Mouse (Mus musculus) hindbrain, embryonic 11.5 days (tissue): ENCODE measurements around the gene Ckm. TPM values are rescaled to one million over a fixed set of nuclear protein-coding genes. Genes with fewer than 3 reads are reported as not detected.

Experiments used
- ATAC-seq: fragments of 200-750 bp; cut with Nextera tagmentation; 2 replicates; pipeline ENCODE4 v1.8.0; 2017; ENCODE audit warnings: mild to moderate bottlenecking, moderate TSS enrichment, moderate library complexity; ENCODE audit not compliant: low FRiP score
- DNase-seq: peaks from one replicate; pipeline ENCODE4 v3.0.0-alpha.2; 2015; ENCODE audit warnings: low spot score
- H3K27ac ChIP-seq: fragments of 300-500 bp; sonication (generic); 2 replicates; pipeline ENCODE4 v1.5.1; 2014; ENCODE audit warnings: mild to moderate bottlenecking, low read depth, low read length
- H3K27me3 ChIP-seq: fragments of 300-500 bp; sonication (generic); 2 replicates; pipeline ENCODE4 v1.6.1; 2014; ENCODE audit warnings: mild to moderate bottlenecking, low read length, moderate library complexity, mixed read lengths; ENCODE audit not compliant: control insufficient read depth, insufficient read depth
- H3K36me3 ChIP-seq: fragments of 300-500 bp; sonication (generic); 2 replicates; pipeline ENCODE4 v1.6.1; 2014; ENCODE audit warnings: mild to moderate bottlenecking, low read length, moderate library complexity, mixed read lengths; ENCODE audit not compliant: control insufficient read depth, insufficient read depth
- H3K4me1 ChIP-seq: fragments of 300-500 bp; sonication (generic); replicated peaks from 2 replicates; pipeline ENCODE4 v1.6.1; 2014; ENCODE audit warnings: low read length, mixed read lengths; ENCODE audit not compliant: control insufficient read depth, insufficient read depth
- H3K4me2 ChIP-seq: fragments of 300-500 bp; sonication (generic); replicated peaks from 2 replicates; pipeline ENCODE4 v1.6.1; 2014; ENCODE audit warnings: mild to moderate bottlenecking, low read depth, low read length
- H3K4me3 ChIP-seq: fragments of 300-500 bp; sonication (generic); 2 replicates; pipeline ENCODE4 v1.5.1; 2014; ENCODE audit warnings: low read depth, low read length
- H3K9ac ChIP-seq: fragments of 300-500 bp; sonication (generic); 2 replicates; pipeline ENCODE4 v1.6.1; 2014; ENCODE audit warnings: low read depth, low read length
- H3K9me3 ChIP-seq: fragments of 300-500 bp; sonication (generic); 2 replicates; pipeline ENCODE4 v1.6.1; 2016; ENCODE audit warnings: low read length; ENCODE audit not compliant: control insufficient read depth
- WGBS: fragments of 180-500 bp; shearing (Covaris S2); extraction: QIAGEN DNeasy Blood & Tissue Kit; methylation state at CpG from one replicate; pipeline ENCODE4 v1.1.7; 2014; 5-methylcytosine and 5-hydroxymethylcytosine counted together
- polyA plus RNA-seq: library from polyadenylated mRNA; unstranded; fragments of >200 nt; fragmentation: Nextera tagmentation; extraction: Ambion mirVana; gene quantifications from 2 replicates; pipeline ENCODE4 v1.2.1, GENCODE M21; 2014

Ckm gene
- polyA plus RNA-seq, 1 experiment from 2014 or later, result not detected

GRCm38 (mm10) chr7:19420121-19420520, 15.5 kb downstream of the Ckm start:
- Histone ChIP-seq H3K4me1 (no peaks in the 10 kb centered on the region), H3K9ac (no peak overlapping the region), H3K4me2 (no peak overlapping the region), H3K36me3 (no peaks in the 10 kb centered on the region), H3K27ac (no peak overlapping the region), H3K9me3 (no peaks in the 10 kb centered on the region), H3K4me3 (no peak overlapping the region), H3K27me3 (peaks cover 27% of the 10 kb centered on the region)
- no peak for ATAC-seq
- WGBS, result 9% methylated on average over 28 of the region's 28 CpGs
- no peak for DNase-seq

DNA sequence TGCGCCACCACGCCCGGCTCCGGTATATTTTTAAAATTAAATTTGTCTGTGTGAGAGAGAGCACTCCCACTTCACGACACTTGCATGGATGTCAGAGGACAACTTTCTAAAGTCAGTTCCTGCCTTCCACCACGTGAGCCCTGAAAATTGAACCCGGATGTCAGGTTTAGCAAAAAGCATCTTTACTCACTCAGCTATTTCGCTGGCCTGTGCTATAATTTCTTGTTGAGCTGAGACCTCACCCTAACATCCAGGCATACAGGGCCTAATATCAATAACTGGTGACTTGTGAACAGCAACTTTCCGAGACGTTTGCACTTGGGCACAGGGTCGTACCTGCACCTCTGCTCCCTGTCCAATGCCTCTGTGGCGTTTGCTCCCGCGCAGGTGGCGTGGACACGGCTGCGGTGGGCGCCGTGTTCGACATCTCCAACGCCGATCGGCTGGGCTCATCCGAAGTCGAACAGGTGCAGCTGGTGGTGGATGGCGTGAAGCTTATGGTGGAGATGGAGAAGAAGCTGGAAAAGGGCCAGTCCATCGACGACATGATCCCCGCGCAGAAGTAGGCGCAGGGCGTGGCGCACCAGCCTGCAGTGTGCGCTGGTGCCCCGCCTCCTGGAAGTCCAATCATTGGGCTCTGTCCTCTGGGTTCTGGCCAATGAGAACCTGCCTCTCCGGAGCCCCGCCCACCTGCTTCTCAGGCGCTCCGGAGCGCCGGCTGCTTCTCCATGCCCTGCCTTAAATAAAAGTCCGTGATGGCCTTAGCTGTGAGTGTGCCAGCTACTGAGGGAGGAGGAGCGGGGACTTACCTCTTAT, 16.5 kb downstream of the Ckm start:
- DNase-seq (peak; percentile 90), ATAC-seq (peak; percentile 96)
- Histone ChIP-seq H3K4me2 (peak overlapping the region; percentile 51), H3K27me3 (peaks cover 25% of the 10 kb centered on the region), H3K27ac (no peak overlapping the region), H3K4me3 (peak overlapping the region; percentile 23), H3K36me3 (no peaks in the 10 kb centered on the region; the same call in 1 of the 2 replicates), H3K9ac (no peak overlapping the region), H3K4me1 (no peaks in the 10 kb centered on the region), H3K9me3 (no peaks in the 10 kb centered on the region)
- WGBS, result 14% methylated on average over 43 of the region's 43 CpGs

- H3K27ac ChIP-seq, result no peak overlapping the region
- H3K9me3 ChIP-seq, result no peaks in the 10 kb centered on the region
- WGBS, result 88% methylated on average over 3 of the region's 3 CpGs
- no peak overlapping the region for H3K4me3 ChIP-seq
- H3K9ac ChIP-seq, result no peak overlapping the region
- DNase-seq, result no peak
- H3K36me3 ChIP-seq, result peaks cover 8% of the 10 kb centered on the region; the same call in 1 of the 2 replicates
- H3K4me1 ChIP-seq, result no peaks in the 10 kb centered on the region
- no peak overlapping the region for H3K4me2 ChIP-seq
- ATAC-seq, result no peak
- H3K27me3 ChIP-seq, result peaks cover 25% of the 10 kb centered on the region
Measured at GRCm38 (mm10) chr7:19423083-19423482, 18.5 kb downstream of the Ckm start.

GRCm38 (mm10) chr7:19424051-19424450, 19.5 kb downstream of the Ckm start:
- Histone ChIP-seq H3K4me1 (no peaks in the 10 kb centered on the region), H3K4me3 (no peak overlapping the region), H3K9me3 (no peaks in the 10 kb centered on the region), H3K27ac (no peak overlapping the region), H3K4me2 (no peak overlapping the region), H3K36me3 (peaks cover 8% of the 10 kb centered on the region; the same call in 1 of the 2 replicates), H3K27me3 (peaks cover 18% of the 10 kb centered on the region), H3K9ac (no peak overlapping the region)
- 62% methylated on average over 4 of the region's 4 CpGs for WGBS
- DNase-seq (no peak), ATAC-seq (no peak)

GRCm38 (mm10) chr7:19426349-19426748, 21.8 kb downstream of the Ckm start:
- 67% methylated on average over 6 of the region's 6 CpGs for WGBS
- no peak for DNase-seq
- no peaks in the 10 kb centered on the region for H3K27me3 ChIP-seq
- H3K4me2 ChIP-seq, result no peak overlapping the region
- H3K27ac ChIP-seq, result no peak overlapping the region
- H3K4me3 ChIP-seq, result no peak overlapping the region
- H3K9me3 ChIP-seq, result no peaks in the 10 kb centered on the region
- H3K9ac ChIP-seq, result no peak overlapping the region
- no peak for ATAC-seq
- peaks cover 8% of the 10 kb centered on the region; the same call in 1 of the 2 replicates for H3K36me3 ChIP-seq
- H3K4me1 ChIP-seq, result no peaks in the 10 kb centered on the region

DNA sequence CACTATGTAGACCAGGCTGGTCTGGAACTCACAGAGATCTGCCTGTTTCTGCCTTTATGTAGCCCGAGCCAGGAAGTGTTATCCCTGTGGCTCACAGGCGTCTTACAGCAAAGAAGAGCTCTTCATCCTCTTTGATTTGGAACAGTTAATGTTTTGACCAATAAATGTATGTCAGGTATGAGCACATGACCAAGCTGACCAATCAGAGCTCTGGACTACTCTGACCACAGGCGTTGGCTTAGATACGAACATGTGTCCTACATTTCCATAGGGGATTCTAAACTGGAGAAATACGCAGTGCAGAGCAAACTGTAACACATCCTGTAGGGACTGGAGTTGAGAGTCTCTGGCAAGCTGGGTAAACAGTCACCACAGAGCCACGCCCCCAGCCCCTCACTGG, 22.3 kb downstream of the Ckm start:
- H3K27me3 ChIP-seq, result no peaks in the 10 kb centered on the region
- H3K4me2 ChIP-seq, result no peak overlapping the region
- peaks cover 11% of the 10 kb centered on the region for H3K36me3 ChIP-seq
- ATAC-seq (no peak), DNase-seq (no peak)
- H3K9ac ChIP-seq, result no peak overlapping the region
- no peak overlapping the region for H3K4me3 ChIP-seq
- H3K27ac ChIP-seq, result no peak overlapping the region
- H3K9me3 ChIP-seq, result no peaks in the 10 kb centered on the region
- no peaks in the 10 kb centered on the region for H3K4me1 ChIP-seq
- WGBS, result 87% methylated on average over 6 of the region's 6 CpGs

GRCm38 (mm10) chr7:19427999-19428650, 23.5 kb downstream of the Ckm start:
- ATAC-seq (no peak), DNase-seq (no peak)
- Histone ChIP-seq H3K36me3 (peaks cover 23% of the 10 kb centered on the region), H3K4me1 (no peaks in the 10 kb centered on the region), H3K27ac (no peak overlapping the region; the same call in 1 of the 2 replicates), H3K27me3 (no peaks in the 10 kb centered on the region), H3K4me3 (no peak overlapping the region), H3K9ac (no peak overlapping the region), H3K4me2 (no peak overlapping the region), H3K9me3 (no peaks in the 10 kb centered on the region)
- 65% methylated on average over 15 of the region's 15 CpGs for WGBS

DNA sequence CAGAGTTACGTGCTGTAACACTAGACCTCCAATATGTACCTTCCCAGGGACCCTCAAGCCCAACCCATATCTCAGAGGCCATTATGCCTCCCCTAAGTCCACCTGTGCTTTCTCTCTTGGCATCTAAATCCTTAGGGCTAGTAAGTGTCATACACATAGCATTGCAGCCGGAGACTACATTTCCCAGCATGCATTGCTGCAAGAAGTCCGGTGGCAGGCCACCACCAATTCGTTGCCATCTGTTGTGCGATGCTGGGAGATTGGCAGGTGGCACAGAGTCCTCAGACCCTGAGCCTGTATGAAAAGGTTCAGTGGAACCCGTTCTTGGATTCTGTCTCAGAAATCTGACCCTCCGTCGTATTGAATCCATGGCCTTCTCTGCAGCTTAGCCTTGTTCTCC, 25.1 kb downstream of the Ckm start:
- 70% methylated on average over 8 of the region's 8 CpGs for WGBS
- DNase-seq, result no peak

DNA sequence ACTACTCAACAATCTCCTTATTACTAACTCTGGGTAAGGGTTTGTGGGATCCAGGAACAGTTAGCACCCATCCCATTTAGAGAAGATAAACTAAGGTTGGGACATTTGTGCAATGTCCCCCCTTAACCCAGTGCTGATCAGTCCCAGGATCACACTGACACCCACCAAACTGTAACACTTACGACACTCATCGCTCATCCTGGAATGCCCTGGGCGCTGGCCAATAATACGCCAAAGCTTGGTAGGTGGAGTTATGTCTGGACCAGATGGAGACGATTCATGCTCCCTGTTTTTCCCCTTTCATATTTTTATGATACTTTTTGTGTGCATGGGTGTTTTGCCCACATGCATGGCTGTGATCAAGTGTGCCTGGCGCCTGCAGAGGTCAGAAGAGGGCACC, 25.8 kb downstream of the Ckm start:
- Histone ChIP-seq H3K4me3 (no peak overlapping the region), H3K4me2 (no peak overlapping the region), H3K9me3 (no peaks in the 10 kb centered on the region), H3K4me1 (no peaks in the 10 kb centered on the region), H3K36me3 (peaks cover 36% of the 10 kb centered on the region), H3K27ac (no peak overlapping the region), H3K9ac (no peak overlapping the region), H3K27me3 (no peaks in the 10 kb centered on the region)
- DNase-seq, result no peak
- WGBS, result 96% methylated on average over 6 of the region's 6 CpGs
- ATAC-seq, result no peak

More for the DNA sequence above, 25.1 kb downstream of the Ckm start:
- peaks cover 34% of the 10 kb centered on the region for H3K36me3 ChIP-seq
- H3K9ac ChIP-seq, result no peak overlapping the region
- H3K4me1 ChIP-seq, result no peaks in the 10 kb centered on the region
- H3K4me3 ChIP-seq, result no peak overlapping the region
- H3K27ac ChIP-seq, result no peak overlapping the region
- H3K27me3 ChIP-seq, result no peaks in the 10 kb centered on the region
- no peaks in the 10 kb centered on the region for H3K9me3 ChIP-seq
- no peak for ATAC-seq
- H3K4me2 ChIP-seq, result no peak overlapping the region
